Mouse (Mus musculus): ENCODE results near the gene Hexdc.

- TF ChIP-seq CTCF (IDR thresholded peaks at IDR 0.05; ENCODE audit: extremely low read depth, insufficient read depth, insufficient read length, insufficient replicate concordance): no peak
- TF ChIP-seq POLR2A (IDR thresholded peaks at IDR 0.05; ENCODE audit: low read depth, low read length): no peak
These were observed 46.0 kb downstream of the Hexdc start for GRCm38 (mm10) chr11:121250196-121250595.

Measured in spleen, adult 2 months (tissue).